Mouse (Mus musculus) embryonic facial prominence, embryonic 11.5 days (tissue): ENCODE measurements at regions not wholly inside any gene's neighbourhood (a gene's known extent, or its start where the extent isn't known, plus 50 kb on each side); places are given as distances from the start of the nearest gene placed in this dataset.

ENCODE experiments used
- ATAC-seq: fragments of 200-750 bp; cut with Nextera tagmentation; replicated peaks from 2 replicates; pipeline ENCODE4 v1.8.0; 2017; ENCODE audit warnings: low read depth; ENCODE audit not compliant: insufficient number of reproducible peaks, low FRiP score, low TSS enrichment
- DNase-seq: peaks from one replicate; pipeline ENCODE4 v3.0.0-alpha.2; 2015; ENCODE audit warnings: low spot score
- H3K27ac ChIP-seq: fragments of 300-500 bp; sonication (generic); replicated peaks from 2 replicates; pipeline ENCODE4 v1.5.1; 2014; ENCODE audit warnings: mild to moderate bottlenecking, low read depth, low read length, control low read depth
- H3K27me3 ChIP-seq: fragments of 300-500 bp; sonication (generic); 2 replicates; pipeline ENCODE4 v1.6.1; 2014; ENCODE audit warnings: mild to moderate bottlenecking, low read length, moderate library complexity, mixed read lengths; ENCODE audit not compliant: control insufficient read depth, insufficient read depth
- H3K36me3 ChIP-seq: fragments of 300-500 bp; sonication (generic); replicated peaks from 2 replicates; pipeline ENCODE4 v1.6.1; 2014; ENCODE audit warnings: low read depth, mild to moderate bottlenecking, low read length, moderate library complexity, mixed read lengths; ENCODE audit not compliant: control insufficient read depth, insufficient read depth
- H3K4me1 ChIP-seq: fragments of 300-500 bp; sonication (generic); 2 replicates; pipeline ENCODE4 v1.6.1; 2014; ENCODE audit warnings: low read length, mixed read lengths; ENCODE audit not compliant: control insufficient read depth, insufficient read depth
- H3K4me2 ChIP-seq: fragments of 300-500 bp; sonication (generic); 2 replicates; pipeline ENCODE4 v1.6.1; 2014; ENCODE audit warnings: low read depth, mild to moderate bottlenecking, control low read depth, low read length, moderate library complexity
- H3K4me3 ChIP-seq: fragments of 300-500 bp; sonication (generic); 2 replicates; pipeline ENCODE4 v1.5.1; 2014; ENCODE audit warnings: low read depth, low read length, control low read depth
- H3K9ac ChIP-seq: fragments of 300-500 bp; sonication (generic); replicated peaks from 2 replicates; pipeline ENCODE4 v1.6.1; 2014; ENCODE audit warnings: mild to moderate bottlenecking, control low read depth, low read length
- H3K9me3 ChIP-seq: fragments of 300-500 bp; sonication (generic); replicated peaks from 2 replicates; pipeline ENCODE4 v1.6.1; 2016; ENCODE audit warnings: mild to moderate bottlenecking, low read length, inconsistent platforms, mixed read lengths; ENCODE audit not compliant: control insufficient read depth
- WGBS: fragments of 180-500 bp; shearing (Covaris S2); extraction: QIAGEN DNeasy Blood & Tissue Kit; methylation state at CpG from one replicate; pipeline ENCODE4 v1.1.7; 2014; 5-methylcytosine and 5-hydroxymethylcytosine counted together

DNA sequence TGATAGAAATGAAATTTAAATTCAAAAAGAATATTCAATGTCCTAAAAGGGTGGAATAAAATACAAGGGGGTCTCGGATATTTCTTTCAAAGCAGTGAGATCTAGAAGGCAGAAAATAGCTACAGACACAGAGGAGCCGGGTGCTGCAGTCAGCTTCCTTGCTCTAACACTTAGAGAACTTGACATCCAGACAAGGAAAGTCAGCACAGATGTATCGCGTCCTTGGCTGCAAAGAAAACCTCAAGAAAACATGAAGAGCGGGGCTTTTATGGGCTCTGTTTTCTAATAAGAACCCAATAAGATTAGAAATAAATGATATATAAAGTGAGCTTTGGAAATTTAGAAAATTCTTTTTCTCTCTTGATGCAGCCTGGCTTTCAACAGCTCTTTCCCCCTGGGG lies 53.1 kb upstream of the Glis3 start:
- no peak for ATAC-seq
- 82% methylated on average over 5 of the region's 5 CpGs for WGBS
- no peak overlapping the region for H3K4me3 ChIP-seq

GRCm38 (mm10) chr19:28733781-28734180 lies 53.9 kb upstream of the Glis3 start:
- H3K9ac ChIP-seq, result no peak overlapping the region
- no peaks in the 10 kb centered on the region for H3K4me1 ChIP-seq
- DNase-seq (no peak), ATAC-seq (no peak)
- H3K36me3 ChIP-seq, result no peaks in the 10 kb centered on the region
- no peaks in the 10 kb centered on the region for H3K9me3 ChIP-seq
- H3K27me3 ChIP-seq, result no peaks in the 10 kb centered on the region
- WGBS, result 82% methylated on average over 6 of the region's 6 CpGs
- no peak overlapping the region for H3K4me3 ChIP-seq
- H3K4me2 ChIP-seq, result no peak overlapping the region
- no peak overlapping the region for H3K27ac ChIP-seq

More for the DNA sequence above, 53.1 kb upstream of the Glis3 start:
- Histone ChIP-seq H3K4me1 (no peaks in the 10 kb centered on the region), H3K27ac (no peak overlapping the region), H3K4me2 (no peak overlapping the region), H3K27me3 (no peaks in the 10 kb centered on the region), H3K9ac (no peak overlapping the region), H3K36me3 (no peaks in the 10 kb centered on the region), H3K9me3 (no peaks in the 10 kb centered on the region)
- no peak for DNase-seq

DNA sequence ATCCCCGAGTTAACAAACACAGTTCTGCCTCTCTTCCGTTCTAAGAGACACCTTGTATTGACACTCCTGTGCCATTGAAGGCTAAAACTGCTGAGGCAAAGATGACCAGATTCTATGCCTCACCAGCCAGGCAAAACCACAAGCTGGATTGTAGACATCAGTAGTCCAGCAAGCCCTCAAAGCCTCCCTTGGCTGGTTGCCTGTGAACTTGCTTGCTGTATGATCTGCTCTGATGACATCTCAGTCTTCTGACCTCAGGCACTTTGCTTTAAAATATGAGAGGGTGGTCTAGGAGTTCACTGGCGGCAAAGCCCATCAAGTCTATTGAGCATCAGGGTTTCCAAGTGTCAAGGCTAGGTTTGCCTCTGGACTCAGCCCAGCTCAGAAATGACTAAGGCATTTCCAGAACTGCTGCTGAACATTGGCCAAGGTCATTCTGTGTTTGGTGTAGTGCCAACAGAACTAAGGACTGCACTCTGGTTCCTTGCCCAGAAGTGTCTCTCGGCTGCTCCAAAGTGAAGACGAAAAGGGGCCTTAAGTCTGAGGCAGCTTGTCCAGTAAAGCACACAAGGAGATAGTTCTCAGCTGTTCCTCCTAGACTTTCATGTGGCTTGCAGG lies 63.4 kb upstream of the Glis3 start:
- Histone ChIP-seq H3K36me3 (no peaks in the 10 kb centered on the region), H3K4me1 (no peaks in the 10 kb centered on the region), H3K9ac (no peak overlapping the region), H3K4me2 (no peak overlapping the region), H3K9me3 (no peaks in the 10 kb centered on the region), H3K4me3 (no peak overlapping the region), H3K27me3 (no peaks in the 10 kb centered on the region), H3K27ac (no peak overlapping the region)
- WGBS, result 93% methylated on average over 5 of the region's 5 CpGs
- ATAC-seq (no peak), DNase-seq (no peak)

GRCm38 (mm10) chr19:28745105-28745504 lies 65.2 kb upstream of the Glis3 start:
- 85% methylated on average over 2 of the region's 2 CpGs for WGBS

GRCm38 (mm10) chr19:28745534-28745933 lies 65.7 kb upstream of the Glis3 start:
- Histone ChIP-seq H3K9ac (no peak overlapping the region), H3K36me3 (no peaks in the 10 kb centered on the region), H3K4me2 (no peak overlapping the region), H3K27me3 (no peaks in the 10 kb centered on the region), H3K4me1 (no peaks in the 10 kb centered on the region), H3K4me3 (no peak overlapping the region), H3K27ac (no peak overlapping the region), H3K9me3 (no peaks in the 10 kb centered on the region)
- 72% methylated on average over 8 of the region's 8 CpGs for WGBS
- DNase-seq, result no peak
- no peak for ATAC-seq

More at GRCm38 (mm10) chr19:28745105-28745504, 65.2 kb upstream of the Glis3 start:
- Histone ChIP-seq H3K9ac (no peak overlapping the region), H3K9me3 (no peaks in the 10 kb centered on the region), H3K4me2 (no peak overlapping the region), H3K27ac (no peak overlapping the region), H3K4me3 (no peak overlapping the region), H3K27me3 (no peaks in the 10 kb centered on the region), H3K4me1 (no peaks in the 10 kb centered on the region), H3K36me3 (no peaks in the 10 kb centered on the region)
- ATAC-seq, result no peak
- no peak for DNase-seq

- Histone ChIP-seq H3K4me2 (no peak overlapping the region), H3K4me1 (no peaks in the 10 kb centered on the region), H3K4me3 (no peak overlapping the region), H3K9me3 (no peaks in the 10 kb centered on the region), H3K27me3 (no peaks in the 10 kb centered on the region), H3K27ac (no peak overlapping the region), H3K9ac (no peak overlapping the region), H3K36me3 (no peaks in the 10 kb centered on the region)
- ATAC-seq (no peak), DNase-seq (no peak)
- 92% methylated on average over 8 of the region's 8 CpGs for WGBS
These were observed 71.2 kb upstream of the Glis3 start for GRCm38 (mm10) chr19:28751091-28751490.

DNA sequence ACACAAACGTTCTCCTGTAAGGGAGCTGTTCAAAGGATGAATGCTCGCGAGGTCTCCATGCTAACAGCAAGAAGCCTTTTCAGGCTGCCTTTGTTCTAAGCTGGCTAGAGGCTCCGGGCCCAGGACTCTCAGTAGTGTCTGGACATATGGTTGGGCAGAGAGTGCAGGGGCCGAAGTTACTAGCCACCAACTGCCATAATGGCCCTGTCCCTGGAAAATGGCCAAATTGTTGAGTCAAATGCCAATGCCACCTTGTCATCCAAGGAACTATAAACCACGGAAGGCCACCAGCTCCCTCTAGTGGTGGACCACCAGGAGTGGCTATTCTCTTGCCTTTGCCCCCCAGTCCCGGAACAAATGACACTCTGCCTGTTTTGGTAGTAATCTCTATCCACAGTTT lies 76.0 kb upstream of the Slc1a1 start:
- no peak overlapping the region for H3K9ac ChIP-seq
- no peaks in the 10 kb centered on the region for H3K36me3 ChIP-seq
- no peak overlapping the region for H3K27ac ChIP-seq
- no peaks in the 10 kb centered on the region for H3K9me3 ChIP-seq
- ATAC-seq (no peak), DNase-seq (peak; percentile 60)
- H3K4me2 ChIP-seq, result no peak overlapping the region
- no peaks in the 10 kb centered on the region for H3K27me3 ChIP-seq
- H3K4me3 ChIP-seq, result no peak overlapping the region
- 52% methylated on average over 7 of the region's 7 CpGs for WGBS
- no peaks in the 10 kb centered on the region for H3K4me1 ChIP-seq

DNA sequence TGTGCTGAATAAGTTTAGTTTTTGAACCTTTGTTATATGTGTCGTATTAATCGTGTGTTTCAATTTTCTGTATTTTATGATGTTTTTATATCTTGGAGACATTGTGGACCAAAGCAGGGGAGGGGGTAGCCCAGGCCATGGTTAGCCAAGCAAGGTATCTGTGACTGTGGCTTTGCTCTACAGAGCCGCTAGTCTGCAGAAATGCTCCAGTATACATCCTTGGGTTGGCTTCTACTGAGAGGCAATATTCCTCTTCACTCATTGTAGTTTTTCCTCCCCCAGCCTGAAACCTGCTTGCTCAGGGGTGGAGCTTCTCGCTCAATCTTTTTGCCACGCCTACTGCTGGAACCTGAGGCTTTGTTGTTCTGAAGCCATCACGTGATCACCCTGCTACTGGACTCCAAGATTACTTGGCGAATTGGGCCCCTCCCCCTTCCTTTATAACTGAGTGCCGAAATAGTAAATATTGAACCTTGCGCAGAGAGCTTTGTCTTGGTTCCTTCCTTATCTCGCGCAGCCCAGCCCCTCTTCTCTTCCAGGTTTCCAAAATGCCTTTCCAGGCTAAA lies 70.0 kb upstream of the Slc1a1 start:
- no peaks in the 10 kb centered on the region for H3K36me3 ChIP-seq
- H3K9me3 ChIP-seq, result no peaks in the 10 kb centered on the region
- no peak for DNase-seq
- H3K27me3 ChIP-seq, result no peaks in the 10 kb centered on the region
- H3K27ac ChIP-seq, result no peak overlapping the region
- H3K9ac ChIP-seq, result no peak overlapping the region
- 80% methylated on average over 11 of the region's 11 CpGs for WGBS
- H3K4me2 ChIP-seq, result no peak overlapping the region
- no peak for ATAC-seq
- H3K4me1 ChIP-seq, result no peaks in the 10 kb centered on the region
- no peak overlapping the region for H3K4me3 ChIP-seq
